Mouse (Mus musculus) forebrain, postnatal 0 days (tissue): Measurements from ENCODE around the gene Mrpl55. TPM values are rescaled to one million over a fixed set of nuclear protein-coding genes. Genes with fewer than 3 reads are reported as not detected.
A peak's percentile ranks its signal among the peaks of the same experiment; 100 is the strongest.

Experiments
- ATAC-seq: fragments of 200-750 bp; cut with Nextera tagmentation; 2 replicates; pipeline ENCODE4 v1.8.0; 2017; ENCODE audit warnings: mild to moderate bottlenecking, moderate library complexity
- DNase-seq: peaks from one replicate; pipeline ENCODE4 v3.0.0-alpha.2; 2015
- H3K27ac ChIP-seq: fragments of 300-500 bp; sonication (generic); 2 replicates; pipeline ENCODE4 v1.5.1; 2014; ENCODE audit warnings: low read depth, mild to moderate bottlenecking, antibody characterized with exemption, low read length, moderate library complexity, mixed read lengths
- H3K27me3 ChIP-seq: fragments of 300-500 bp; sonication (generic); 2 replicates; pipeline ENCODE4 v1.6.1; 2014; ENCODE audit warnings: mild to moderate bottlenecking, low read length, mixed read lengths; ENCODE audit not compliant: insufficient read depth
- H3K36me3 ChIP-seq: fragments of 300-500 bp; sonication (generic); 2 replicates; pipeline ENCODE4 v1.6.1; 2014; ENCODE audit warnings: mild to moderate bottlenecking, moderate library complexity; ENCODE audit not compliant: insufficient read depth
- H3K4me1 ChIP-seq: fragments of 300-500 bp; sonication (generic); 2 replicates; pipeline ENCODE4 v1.6.1; 2014; ENCODE audit warnings: antibody characterized with exemption; ENCODE audit not compliant: insufficient read depth
- H3K4me2 ChIP-seq: fragments of 300-500 bp; sonication (generic); 2 replicates; pipeline ENCODE4 v1.6.1; 2014; ENCODE audit warnings: low read depth, mild to moderate bottlenecking, moderate library complexity
- H3K4me3 ChIP-seq: fragments of 300-500 bp; sonication (generic); 2 replicates; pipeline ENCODE4 v1.5.1; 2014; ENCODE audit warnings: low read depth, low read length, mixed read lengths
- H3K9ac ChIP-seq: fragments of 300-500 bp; sonication (generic); 2 replicates; pipeline ENCODE4 v1.6.1; 2014; ENCODE audit warnings: mild to moderate bottlenecking
- H3K9me3 ChIP-seq: fragments of 300-500 bp; sonication (generic); 2 replicates; pipeline ENCODE4 v1.6.1; 2016; ENCODE audit warnings: low read length
- CTCF ChIP-seq: sonication (generic); IDR thresholded peaks from 2 replicates; pipeline ENCODE4 v1.5.1; 2016; ENCODE audit warnings: antibody characterized with exemption, control low read depth, low read depth
- WGBS: fragments of 180-500 bp; shearing (Covaris S2); extraction: QIAGEN DNeasy Blood & Tissue Kit; methylation state at CpG from one replicate; pipeline ENCODE4 v1.1.7; 2014; 5-methylcytosine and 5-hydroxymethylcytosine counted together
- polyA plus RNA-seq: library from polyadenylated mRNA; unstranded; fragments of >200 nt; fragmentation: Nextera tagmentation; extraction: Ambion mirVana; gene quantifications from 2 replicates; pipeline ENCODE4 v1.2.1, GENCODE M21; 2015
- total RNA-seq: library from RNA; depleted of rRNA; stranded (reverse); fragments of >200 nt; gene quantifications from 2 replicates; pipeline ENCODE4 v1.2.3, GENCODE M21; 2014

Gene Mrpl55
- total and polyA plus RNA-seq, 2 experiments from 2014 or later: 45.2 to 124 TPM

DNA sequence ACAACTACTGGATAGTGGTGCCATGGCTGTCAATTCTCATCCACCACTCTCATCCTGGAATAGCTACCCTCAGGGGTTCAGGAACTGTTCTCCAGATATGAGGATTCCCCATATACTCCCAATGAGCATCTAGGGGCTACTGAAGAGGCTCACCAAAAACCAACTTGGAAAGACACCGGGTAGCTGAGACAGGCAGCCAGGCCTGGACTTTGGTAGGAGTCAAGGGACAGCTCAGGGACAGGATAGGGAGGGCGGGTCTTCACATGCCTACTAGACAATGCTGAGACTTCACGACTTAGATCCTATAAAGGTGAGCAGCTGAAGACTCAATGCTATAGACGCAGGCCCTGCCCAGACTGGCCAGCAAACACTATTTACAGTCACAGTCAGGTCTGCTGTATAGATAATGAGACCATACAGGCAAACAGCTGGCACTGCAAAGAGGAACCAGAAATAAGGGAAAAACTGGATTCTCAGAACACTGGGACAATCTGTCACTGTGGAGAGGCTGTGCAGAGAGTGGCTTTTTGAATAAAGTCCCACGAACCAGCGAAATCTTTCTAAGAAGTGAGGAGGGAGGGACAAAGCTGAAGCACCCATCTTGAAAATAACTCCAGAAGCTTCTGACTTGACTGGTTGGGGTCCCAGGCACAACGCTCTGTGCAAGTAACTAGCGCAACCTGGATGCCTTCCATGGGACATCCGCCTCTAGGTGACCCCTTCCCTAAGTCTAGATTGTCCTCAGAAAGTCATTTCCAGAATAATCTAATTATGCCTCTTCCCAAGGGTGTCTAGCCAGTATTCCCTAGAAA is 39.6 kb upstream of the Mrpl55 start:
- peak overlapping the region; percentile 87 for H3K9ac ChIP-seq
- no peaks in the 10 kb centered on the region for H3K9me3 ChIP-seq
- H3K4me3 ChIP-seq: peak overlapping the region; percentile 58
- ATAC-seq (peak; percentile 10), DNase-seq (no peak)
- H3K4me2 ChIP-seq: peak overlapping the region; percentile 64
- H3K36me3 ChIP-seq: peaks cover 8% of the 10 kb centered on the region
- H3K27ac ChIP-seq: peak overlapping the region; percentile 99
- peaks cover 16% of the 10 kb centered on the region for H3K4me1 ChIP-seq
- 46% methylated on average over 9 of the region's 9 CpGs for WGBS
- H3K27me3 ChIP-seq: no peaks in the 10 kb centered on the region
- TF ChIP-seq CTCF: no peak

DNA sequence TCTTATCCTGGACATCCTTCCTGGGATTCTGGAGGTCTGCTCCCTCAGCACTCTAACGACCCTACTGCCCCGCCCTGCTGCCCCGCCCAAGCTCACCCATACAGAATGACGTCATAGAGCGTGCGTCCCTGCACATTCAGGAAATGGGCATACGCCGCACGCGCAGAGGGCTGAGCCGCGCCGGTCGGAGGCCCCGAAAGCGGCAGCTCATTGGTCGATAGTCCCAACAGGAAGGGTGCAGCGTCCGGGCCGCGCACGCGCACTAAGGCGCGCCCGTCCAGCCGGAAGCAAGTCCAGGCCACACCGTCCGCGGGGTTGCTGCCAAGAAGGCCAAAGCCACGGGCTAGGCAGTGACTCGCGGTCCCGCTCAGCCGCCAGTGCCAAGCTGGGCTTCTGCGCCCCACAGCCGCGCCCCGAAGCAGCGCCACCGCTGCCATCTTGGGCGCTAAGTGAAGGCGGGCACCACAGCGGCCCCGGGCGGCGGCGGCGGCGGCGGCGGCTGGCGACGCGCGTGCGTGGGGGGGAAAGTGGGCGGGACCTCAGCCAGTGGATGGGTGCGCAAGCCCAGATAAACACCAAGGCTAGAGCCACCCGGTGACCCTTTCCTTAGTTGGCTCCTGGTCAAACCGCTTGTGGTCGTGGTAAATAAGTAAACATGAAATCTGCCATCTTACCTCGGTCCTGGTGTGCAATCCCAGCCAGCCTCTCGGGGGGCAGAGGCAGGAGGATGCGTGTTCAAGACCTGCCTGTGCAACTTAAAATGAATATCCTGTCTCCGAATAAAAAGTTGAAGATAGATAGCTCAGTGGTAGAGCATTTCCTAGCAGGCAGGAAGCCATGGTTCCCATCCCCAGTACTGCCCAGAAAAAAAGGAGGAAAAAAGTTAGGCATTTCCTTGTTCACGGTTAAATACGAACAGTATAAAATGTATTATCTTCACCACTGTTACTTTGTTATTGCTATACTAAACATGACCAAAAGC is 38.7 kb upstream of the Mrpl55 start, which contains the start of gene Iba57:
TSS of gene Iba57 (minus strand) at position 485 of the 982 bp plus-strand sequence.
- H3K36me3 ChIP-seq: no peaks in the 10 kb centered on the region
- 3% methylated on average over 67 of the region's 68 CpGs for WGBS
- peaks cover 16% of the 10 kb centered on the region for H3K4me1 ChIP-seq
- DNase-seq (peak; percentile 98), ATAC-seq (peak; percentile 99)
- peak within 1 kb of the TSS; percentile 64 for H3K4me2 ChIP-seq
- H3K27ac ChIP-seq: peak within 1 kb of the TSS; percentile 99
- peak within 1 kb of the TSS; percentile 58 for H3K4me3 ChIP-seq
- H3K9ac ChIP-seq: peak within 1 kb of the TSS; percentile 87
- no peaks in the 10 kb centered on the region for H3K9me3 ChIP-seq
- peak; percentile 64 for TF ChIP-seq CTCF
- no peaks in the 10 kb centered on the region for H3K27me3 ChIP-seq

DNA sequence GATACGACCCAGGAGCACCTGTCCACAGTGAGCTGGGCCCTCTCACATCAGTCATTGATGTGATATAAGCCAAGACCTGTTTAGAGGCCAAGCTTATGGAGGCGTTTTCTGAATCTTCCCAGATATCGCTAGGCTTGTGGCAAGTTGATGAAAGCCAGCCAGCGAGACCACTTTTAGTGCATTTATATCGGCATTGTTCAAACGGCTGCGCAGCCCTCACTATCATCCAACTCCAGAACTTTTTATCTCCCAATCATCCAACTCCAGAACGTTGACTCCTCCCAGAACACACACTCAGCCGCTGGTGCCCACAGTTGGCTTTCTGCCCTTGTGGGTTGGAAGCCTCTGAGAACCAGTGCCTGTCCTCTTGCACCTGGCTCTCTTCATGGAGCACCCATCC is 37.9 kb upstream of the Mrpl55 start:
- ATAC-seq (no peak), DNase-seq (no peak)
- TF ChIP-seq CTCF: no peak
- Histone ChIP-seq H3K27me3 (no peaks in the 10 kb centered on the region), H3K9ac (no peak overlapping the region), H3K4me1 (peaks cover 16% of the 10 kb centered on the region), H3K9me3 (no peaks in the 10 kb centered on the region), H3K36me3 (no peaks in the 10 kb centered on the region), H3K4me3 (no peak overlapping the region), H3K4me2 (peak overlapping the region; percentile 64; the same call in 1 of the 2 replicates), H3K27ac (no peak overlapping the region)
- 88% methylated on average over 9 of the region's 9 CpGs for WGBS

- Histone ChIP-seq H3K4me3 (no peak overlapping the region), H3K36me3 (no peaks in the 10 kb centered on the region), H3K4me1 (peaks cover 16% of the 10 kb centered on the region), H3K9ac (no peak overlapping the region), H3K27me3 (no peaks in the 10 kb centered on the region), H3K27ac (no peak overlapping the region), H3K4me2 (no peak overlapping the region), H3K9me3 (no peaks in the 10 kb centered on the region)
- 39% methylated on average over 2 of the region's 2 CpGs for whole genome bisulfite sequencing
- no peak for TF ChIP-seq CTCF
- DNase-seq (no peak), ATAC-seq (no peak)
Measured at GRCm38 (mm10) chr11:59165616-59166241, 36.6 kb upstream of the Mrpl55 start.

DNA sequence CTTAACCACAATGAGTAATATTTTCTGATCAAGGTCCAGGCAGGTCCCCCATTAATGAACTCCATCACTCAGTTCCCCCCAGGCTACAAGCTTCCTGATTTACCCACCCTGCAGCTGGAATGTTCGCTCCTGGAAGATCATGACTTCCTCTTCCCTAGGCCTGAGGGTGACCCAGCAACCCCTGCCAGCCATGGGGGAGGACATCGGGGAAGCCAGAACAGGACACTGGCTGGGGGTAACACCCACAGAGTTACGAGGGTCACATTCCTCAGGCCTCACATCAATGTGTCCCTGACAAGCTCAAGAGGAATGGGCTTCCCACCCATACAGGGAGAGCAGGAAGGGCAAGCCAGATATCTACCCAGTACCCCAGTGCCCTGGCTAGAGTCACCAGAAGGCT is 32.5 kb upstream of the Mrpl55 start:
- Histone ChIP-seq H3K27me3 (peaks cover 7% of the 10 kb centered on the region), H3K36me3 (no peaks in the 10 kb centered on the region), H3K27ac (no peak overlapping the region), H3K4me3 (no peak overlapping the region), H3K9ac (no peak overlapping the region), H3K9me3 (no peaks in the 10 kb centered on the region), H3K4me1 (no peaks in the 10 kb centered on the region), H3K4me2 (no peak overlapping the region)
- WGBS: 79% methylated on average over 3 of the region's 3 CpGs
- no peak for ATAC-seq
- TF ChIP-seq CTCF: no peak
- DNase-seq: no peak

DNA sequence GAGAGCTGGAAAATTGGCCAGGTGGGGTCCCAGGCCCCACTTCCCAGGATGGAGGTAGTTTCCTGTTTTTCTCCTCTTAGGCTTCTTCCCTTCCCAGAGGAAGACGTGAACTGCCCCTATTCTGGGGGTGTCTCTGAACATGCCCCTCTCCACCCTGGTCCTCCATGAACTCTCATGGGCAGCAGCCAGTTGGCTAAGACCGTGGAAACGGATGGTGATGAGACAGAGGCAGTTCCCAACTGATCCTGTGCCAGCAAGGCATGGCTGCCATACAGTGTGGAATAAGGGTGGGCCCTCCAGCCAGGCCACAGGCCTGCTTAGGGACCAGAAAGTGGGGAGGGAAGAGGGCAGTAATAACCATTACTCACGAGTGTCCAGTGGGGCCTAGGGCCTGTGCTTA is 31.7 kb upstream of the Mrpl55 start:
- Histone ChIP-seq H3K27me3 (peaks cover 15% of the 10 kb centered on the region), H3K4me1 (no peaks in the 10 kb centered on the region), H3K4me3 (no peak overlapping the region), H3K4me2 (no peak overlapping the region), H3K27ac (no peak overlapping the region), H3K9ac (no peak overlapping the region), H3K9me3 (no peaks in the 10 kb centered on the region), H3K36me3 (no peaks in the 10 kb centered on the region)
- no peak for TF ChIP-seq CTCF
- ATAC-seq (no peak), DNase-seq (no peak)
- WGBS: 69% methylated on average over 4 of the region's 4 CpGs
